Mouse (Mus musculus) cerebellum, postnatal 10 days (tissue): ENCODE measurements around the gene Ccdc121.

Experiments used
- DNase-seq, 2 experiments: peaks; one replicate each; pipeline ENCODE4 v3.0.0; 2021; ENCODE audit warnings: mixed read lengths in 2 of 2

Gene Ccdc121

GRCm38 (mm10) chr1:181511307-181511706, at the start of gene Ccdc121:
Gene Ccdc121, minus strand, starts transcription at chr1:181511451.
- DNase-seq: peak; percentile 63 to 64

- DNase-seq: no peak
Measured at GRCm38 (mm10) chr1:181560325-181560724, 49.1 kb upstream of the Ccdc121 start.

- no peak for DNase-seq
Measured at GRCm38 (mm10) chr1:181559655-181560054, 48.4 kb upstream of the Ccdc121 start.

GRCm38 (mm10) chr1:181555475-181555874, 44.2 kb upstream of the Ccdc121 start:
- DNase-seq: no peak

- DNase-seq: peak; percentile 81 to 87
Measured at GRCm38 (mm10) chr1:181552533-181553410, 41.5 kb upstream of the Ccdc121 start.

- DNase-seq: no peak
Measured at GRCm38 (mm10) chr1:181550826-181551225, 39.6 kb upstream of the Ccdc121 start.

- DNase-seq: no peak
Measured at GRCm38 (mm10) chr1:181549987-181550386, 38.7 kb upstream of the Ccdc121 start.

- peak; percentile 82 to 86 for DNase-seq
Measured at GRCm38 (mm10) chr1:181545044-181545772, 34.0 kb upstream of the Ccdc121 start.

GRCm38 (mm10) chr1:181543711-181544383, 32.6 kb upstream of the Ccdc121 start:
- peak; percentile 47 to 51 for DNase-seq

- no peak for DNase-seq
Measured at GRCm38 (mm10) chr1:181539846-181540769, 28.9 kb upstream of the Ccdc121 start.

GRCm38 (mm10) chr1:181537627-181538525, 26.6 kb upstream of the Ccdc121 start:
- peak in 1 of 2 experiments; percentile 37 for DNase-seq

GRCm38 (mm10) chr1:181535165-181535873, 24.1 kb upstream of the Ccdc121 start:
- no peak for DNase-seq

- DNase-seq: peak; percentile 83 to 86
Measured at GRCm38 (mm10) chr1:181529368-181529767, 18.1 kb upstream of the Ccdc121 start.

GRCm38 (mm10) chr1:181525996-181526395, 14.7 kb upstream of the Ccdc121 start:
- DNase-seq: no peak

GRCm38 (mm10) chr1:181523831-181524230, 12.6 kb upstream of the Ccdc121 start:
- DNase-seq: peak; percentile 77 to 84

GRCm38 (mm10) chr1:181521401-181522091, 10.3 kb upstream of the Ccdc121 start:
- no peak for DNase-seq

GRCm38 (mm10) chr1:181519137-181519536, 7.9 kb upstream of the Ccdc121 start:
- DNase-seq: peak in 1 of 2 experiments; percentile 32

GRCm38 (mm10) chr1:181518046-181518445, 6.8 kb upstream of the Ccdc121 start:
- no peak for DNase-seq

- DNase-seq: no peak
Measured at GRCm38 (mm10) chr1:181512430-181513129, 1.3 kb upstream of the Ccdc121 start.
